Mouse (Mus musculus) kidney, adult 2 months (tissue): ENCODE results near the gene Ankrd13b.

ENCODE experiments used
- CTCF ChIP-seq: fragments of 200-500 bp; conservative IDR thresholded peaks from 2 replicates; pipeline ENCODE4 v1.5.1; 2011; ENCODE audit warnings: low read depth, mild to moderate bottlenecking, control low read depth, low read length, moderate library complexity, mixed read lengths; ENCODE audit not compliant: insufficient read depth, insufficient read length
- POLR2A ChIP-seq: fragments of 200-500 bp; IDR thresholded peaks from one replicate; pipeline ENCODE4 v1.6.1; 2011; ENCODE audit warnings: low read depth, low read length, control low read depth

DNA sequence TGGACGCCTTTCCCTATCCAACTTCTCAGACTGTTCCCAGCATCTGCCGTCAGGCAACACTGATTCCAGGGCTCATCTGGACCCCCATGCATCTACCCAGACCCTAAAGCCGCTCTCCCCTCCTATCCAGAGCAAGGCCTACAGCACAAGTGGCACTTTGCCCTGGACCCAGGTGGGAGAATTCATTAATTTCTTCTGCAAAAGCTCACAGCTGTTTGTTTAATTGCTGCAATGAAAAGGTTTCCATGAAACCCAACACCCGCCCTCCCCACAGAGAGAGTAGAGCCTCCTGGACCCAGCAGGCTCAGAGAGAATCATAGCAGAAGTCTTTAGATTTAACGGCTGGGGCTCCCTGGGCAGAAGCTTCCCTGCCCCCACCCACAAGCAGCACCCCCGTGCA, 4.2 kb downstream of the Ankrd13b start:
- TF ChIP-seq POLR2A (no peak), CTCF (no peak)
